Mouse (Mus musculus) kidney, embryonic 14.5 days (tissue): ENCODE data around the gene Acsl5. TPM values are rescaled to one million over a fixed set of nuclear protein-coding genes. Genes with fewer than 3 reads are reported as not detected.

Experiments
- ATAC-seq: fragments of 200-750 bp; cut with Nextera tagmentation; 2 replicates; pipeline ENCODE4 v1.8.0; 2017; ENCODE audit warnings: moderate number of reproducible peaks, mild to moderate bottlenecking, moderate TSS enrichment, moderate library complexity; ENCODE audit not compliant: low FRiP score, low TSS enrichment
- H3K27ac ChIP-seq: fragments of 300-500 bp; sonication (generic); 2 replicates; pipeline ENCODE4 v1.5.1; 2014; ENCODE audit warnings: low read depth, mild to moderate bottlenecking, low read length, moderate library complexity, mixed read lengths
- H3K27me3 ChIP-seq: fragments of 300-500 bp; sonication (generic); 2 replicates; pipeline ENCODE4 v1.6.1; 2014; ENCODE audit warnings: mild to moderate bottlenecking, low read length; ENCODE audit not compliant: control insufficient read depth, insufficient read depth
- H3K36me3 ChIP-seq: fragments of 300-500 bp; sonication (generic); 2 replicates; pipeline ENCODE4 v1.6.1; 2014; ENCODE audit warnings: low read length, mixed read lengths; ENCODE audit not compliant: control insufficient read depth, insufficient read depth
- H3K4me1 ChIP-seq: fragments of 300-500 bp; sonication (generic); 2 replicates; pipeline ENCODE4 v1.6.1; 2014; ENCODE audit warnings: low read length, mixed read lengths; ENCODE audit not compliant: control insufficient read depth, insufficient read depth
- H3K4me2 ChIP-seq: fragments of 300-500 bp; sonication (generic); replicated peaks from 2 replicates; pipeline ENCODE4 v1.6.1; 2014; ENCODE audit warnings: low read depth, mild to moderate bottlenecking, low read length
- H3K4me3 ChIP-seq: fragments of 300-500 bp; sonication (generic); 2 replicates; pipeline ENCODE4 v1.5.1; 2014; ENCODE audit warnings: mild to moderate bottlenecking, low read length
- H3K9ac ChIP-seq: fragments of 300-500 bp; sonication (generic); 2 replicates; pipeline ENCODE4 v1.6.1; 2014; ENCODE audit warnings: low read depth, mild to moderate bottlenecking, low read length, moderate library complexity
- H3K9me3 ChIP-seq: fragments of 300-500 bp; sonication (generic); 2 replicates; pipeline ENCODE4 v1.6.1; 2016; ENCODE audit warnings: low read length; ENCODE audit not compliant: control insufficient read depth
- WGBS: fragments of 180-500 bp; shearing (Covaris S2); extraction: QIAGEN DNeasy Blood & Tissue Kit; methylation state at CpG from one replicate; pipeline ENCODE4 v1.1.7; 2014; 5-methylcytosine and 5-hydroxymethylcytosine counted together
- polyA plus RNA-seq: library from polyadenylated mRNA; unstranded; fragments of >200 nt; fragmentation: Nextera tagmentation; extraction: Ambion mirVana; gene quantifications from 2 replicates; pipeline ENCODE4 v1.2.1, GENCODE M21; 2014

Acsl5 gene
- polyA plus RNA-seq, 1 experiment from 2014 or later = 38.1 TPM

DNA sequence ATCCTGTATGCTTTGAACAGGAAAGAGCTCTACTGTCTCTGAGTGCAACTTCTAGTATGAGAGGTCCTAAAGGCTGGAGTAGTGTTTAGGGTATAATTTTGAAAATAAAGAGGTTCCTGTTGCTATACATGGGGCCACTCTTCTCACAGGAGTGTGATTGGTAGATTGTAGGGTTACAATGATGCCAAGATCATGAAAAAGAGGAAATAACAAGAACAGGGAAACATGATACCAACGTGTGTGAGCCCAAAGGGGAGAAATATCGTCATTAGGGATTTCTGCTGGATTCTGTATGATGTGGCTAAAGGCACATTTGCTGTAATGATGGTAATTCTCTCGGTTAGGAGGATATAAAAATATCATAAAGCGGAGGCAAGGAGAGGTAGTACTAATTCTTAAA, 34.3 kb downstream of the Acsl5 start:
- ATAC-seq = no peak
- Histone ChIP-seq H3K4me1 (no peaks in the 10 kb centered on the region), H3K27me3 (no peaks in the 10 kb centered on the region), H3K9ac (no peak overlapping the region), H3K27ac (no peak overlapping the region), H3K4me2 (no peak overlapping the region), H3K4me3 (no peak overlapping the region), H3K36me3 (peaks cover 23% of the 10 kb centered on the region), H3K9me3 (no peaks in the 10 kb centered on the region)
- 86% methylated on average over 4 of the region's 4 CpGs for WGBS

DNA sequence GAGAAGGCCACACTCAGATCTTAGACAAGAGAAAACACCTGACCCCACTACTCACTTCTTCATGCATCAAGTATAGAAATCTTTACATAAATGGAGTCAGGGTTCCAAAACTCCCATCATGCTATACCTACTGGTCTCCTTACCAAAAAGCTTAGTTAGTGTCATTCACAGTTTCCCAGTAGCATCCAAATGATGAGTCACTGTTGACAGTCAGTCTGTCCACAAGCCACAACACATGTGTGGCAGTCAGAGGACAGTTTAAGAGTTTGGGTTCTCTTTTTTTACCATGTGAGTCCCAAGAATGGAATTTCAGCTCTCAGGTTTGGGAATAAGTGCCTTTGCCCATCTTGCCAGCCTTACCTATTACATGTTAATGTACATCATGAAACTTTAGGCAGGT, 37.2 kb downstream of the Acsl5 start:
- no peak for ATAC-seq
- Histone ChIP-seq H3K4me2 (no peak overlapping the region), H3K27me3 (no peaks in the 10 kb centered on the region), H3K9me3 (no peaks in the 10 kb centered on the region), H3K4me3 (no peak overlapping the region), H3K36me3 (peaks cover 20% of the 10 kb centered on the region), H3K9ac (no peak overlapping the region), H3K4me1 (no peaks in the 10 kb centered on the region), H3K27ac (no peak overlapping the region)

DNA sequence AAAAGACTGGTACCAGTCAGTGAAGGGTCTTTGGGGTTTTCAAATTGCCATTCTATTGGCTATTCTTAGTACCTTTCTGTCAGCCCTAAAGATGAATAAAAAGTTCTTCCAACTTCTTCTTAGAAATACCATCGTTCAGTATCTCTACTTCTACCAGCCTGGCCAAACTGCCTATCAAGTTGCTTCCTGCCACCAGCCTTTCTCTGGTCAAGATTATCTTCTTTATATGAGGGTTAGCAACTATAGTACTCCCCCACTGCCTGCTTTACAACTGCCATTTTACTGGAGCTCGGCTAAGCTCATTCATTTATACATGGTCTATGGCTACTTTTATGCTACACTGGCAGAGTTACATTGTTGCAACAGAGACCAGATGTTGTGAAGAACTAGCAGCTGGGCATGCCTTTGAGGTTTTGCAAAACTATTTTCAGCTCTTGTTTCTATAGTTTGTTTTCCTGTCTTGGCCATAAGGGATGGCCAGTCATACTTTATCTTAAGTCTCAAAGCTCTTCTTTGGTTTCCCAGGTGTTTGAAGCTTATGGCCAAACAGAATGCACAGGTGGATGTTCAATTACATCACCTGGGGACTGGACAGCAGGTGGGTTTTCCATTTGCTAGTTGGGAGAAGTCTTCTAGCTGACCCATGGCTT, 39.0 kb downstream of the Acsl5 start:
- H3K4me3 ChIP-seq = no peak overlapping the region
- no peaks in the 10 kb centered on the region for H3K4me1 ChIP-seq
- H3K27ac ChIP-seq = no peak overlapping the region
- no peak overlapping the region for H3K9ac ChIP-seq
- H3K27me3 ChIP-seq = no peaks in the 10 kb centered on the region
- no peak for ATAC-seq
- peaks cover 33% of the 10 kb centered on the region for H3K36me3 ChIP-seq
- H3K9me3 ChIP-seq = no peaks in the 10 kb centered on the region
- 86% methylated on average over 2 of the region's 2 CpGs for WGBS
- H3K4me2 ChIP-seq = no peak overlapping the region

DNA sequence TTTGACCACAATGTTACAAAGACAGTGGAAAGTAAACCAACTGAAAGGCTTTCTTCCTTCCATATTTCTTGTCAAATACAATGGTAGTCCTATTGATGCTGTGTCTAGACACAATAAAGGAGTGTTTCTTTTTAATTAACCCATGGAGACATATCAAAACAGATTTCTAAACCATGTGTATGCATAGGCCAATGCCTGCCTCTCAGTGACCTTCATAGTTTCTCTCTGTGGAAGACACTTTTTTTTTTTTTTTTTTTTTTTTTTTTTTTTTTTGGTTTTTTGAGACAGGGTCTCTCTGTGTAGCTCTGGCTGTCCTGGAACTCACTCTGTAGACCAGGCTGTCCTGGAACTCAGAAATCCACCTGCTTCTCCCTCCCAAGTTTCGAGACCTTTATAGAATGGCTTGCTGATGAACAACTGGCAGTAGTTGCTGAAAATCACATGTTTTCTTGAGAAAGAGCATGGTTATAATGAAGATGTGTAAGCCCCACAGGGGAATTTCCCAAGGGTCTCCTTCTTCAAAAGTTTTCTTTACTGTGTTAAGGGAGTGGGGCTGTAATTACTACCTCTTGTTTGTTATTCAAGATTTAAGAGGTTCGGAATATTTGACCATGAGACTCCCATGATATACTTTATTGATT, 40.6 kb downstream of the Acsl5 start:
- Histone ChIP-seq H3K27ac (no peak overlapping the region), H3K4me2 (no peak overlapping the region), H3K36me3 (peaks cover 48% of the 10 kb centered on the region), H3K27me3 (no peaks in the 10 kb centered on the region), H3K9me3 (no peaks in the 10 kb centered on the region), H3K4me3 (no peak overlapping the region), H3K4me1 (no peaks in the 10 kb centered on the region), H3K9ac (no peak overlapping the region)
- WGBS = 94% methylated on average over 2 of the region's 2 CpGs
- no peak for ATAC-seq

DNA sequence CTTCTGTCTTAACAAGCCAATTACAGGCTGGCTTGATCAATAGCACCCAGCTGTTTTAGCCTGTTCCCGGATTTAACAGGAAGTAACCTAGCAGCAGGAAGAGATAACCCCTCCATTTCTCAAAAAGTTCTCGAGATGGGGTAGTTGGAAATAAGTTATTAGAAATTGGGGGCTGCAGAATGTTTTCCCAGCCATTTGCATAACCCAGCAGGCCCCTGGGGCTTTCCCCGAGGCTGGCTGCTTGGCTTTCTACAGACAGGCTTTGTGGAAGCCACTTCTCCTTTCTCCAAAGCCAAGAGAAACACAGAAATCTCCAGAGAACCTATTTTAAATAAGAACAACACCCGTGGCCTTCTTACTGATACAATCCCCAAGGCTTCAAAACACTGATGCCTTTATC, 41.4 kb downstream of the Acsl5 start:
- 49% methylated on average over 4 of the region's 4 CpGs for WGBS
- H3K4me2 ChIP-seq = no peak overlapping the region
- H3K27me3 ChIP-seq = no peaks in the 10 kb centered on the region
- no peak overlapping the region for H3K9ac ChIP-seq
- H3K36me3 ChIP-seq = peaks cover 51% of the 10 kb centered on the region
- no peak for ATAC-seq
- no peak overlapping the region for H3K4me3 ChIP-seq
- no peaks in the 10 kb centered on the region for H3K9me3 ChIP-seq
- no peak overlapping the region for H3K27ac ChIP-seq
- H3K4me1 ChIP-seq = no peaks in the 10 kb centered on the region

DNA sequence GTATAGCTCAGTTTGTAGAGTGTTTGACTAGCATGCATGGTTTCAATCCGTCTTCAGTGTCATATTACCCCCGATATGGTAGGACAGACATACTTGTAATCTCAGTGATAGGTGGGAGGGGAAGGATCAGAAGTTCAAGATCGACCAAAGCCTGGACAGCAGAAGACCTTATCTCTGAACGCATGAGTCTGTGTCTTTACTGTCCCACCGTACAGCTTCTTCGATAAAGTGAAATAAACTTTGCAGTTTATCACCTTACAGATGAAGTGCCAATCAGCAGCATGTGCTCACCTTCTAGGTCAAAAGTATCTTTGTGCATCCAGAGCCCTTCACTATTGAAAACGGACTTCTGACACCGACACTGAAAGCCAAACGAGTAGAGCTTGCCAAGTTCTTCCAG, 43.3 kb downstream of the Acsl5 start:
- Histone ChIP-seq H3K9ac (no peak overlapping the region), H3K36me3 (peaks cover 52% of the 10 kb centered on the region), H3K4me1 (no peaks in the 10 kb centered on the region), H3K27me3 (no peaks in the 10 kb centered on the region), H3K4me2 (no peak overlapping the region), H3K27ac (no peak overlapping the region), H3K4me3 (no peak overlapping the region), H3K9me3 (no peaks in the 10 kb centered on the region)
- 91% methylated on average over 9 of the region's 9 CpGs for WGBS
- no peak for ATAC-seq

DNA sequence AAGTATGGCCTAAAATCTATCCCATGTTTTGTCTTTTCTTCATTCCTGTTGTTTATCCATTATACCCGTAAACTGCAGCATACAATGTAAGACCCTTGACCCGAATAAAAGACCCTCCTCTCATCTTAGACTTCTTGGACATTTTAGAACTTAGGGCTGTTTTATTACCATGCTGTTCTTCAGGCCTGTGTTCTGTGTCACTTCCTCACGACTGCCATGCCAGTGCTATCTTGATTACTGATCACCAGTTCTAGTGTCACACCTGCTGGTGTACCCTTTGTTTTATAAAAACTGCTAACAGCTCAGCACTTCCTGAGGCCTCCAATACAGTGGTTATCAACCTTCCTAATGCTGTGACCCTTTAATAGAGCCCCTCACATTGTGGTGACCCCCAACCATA, 43.8 kb downstream of the Acsl5 start:
- Histone ChIP-seq H3K4me1 (no peaks in the 10 kb centered on the region), H3K36me3 (peaks cover 57% of the 10 kb centered on the region), H3K9ac (no peak overlapping the region), H3K4me3 (no peak overlapping the region), H3K9me3 (no peaks in the 10 kb centered on the region), H3K4me2 (no peak overlapping the region), H3K27ac (no peak overlapping the region), H3K27me3 (no peaks in the 10 kb centered on the region)
- ATAC-seq = no peak
- 80% methylated on average over 3 of the region's 3 CpGs for WGBS

DNA sequence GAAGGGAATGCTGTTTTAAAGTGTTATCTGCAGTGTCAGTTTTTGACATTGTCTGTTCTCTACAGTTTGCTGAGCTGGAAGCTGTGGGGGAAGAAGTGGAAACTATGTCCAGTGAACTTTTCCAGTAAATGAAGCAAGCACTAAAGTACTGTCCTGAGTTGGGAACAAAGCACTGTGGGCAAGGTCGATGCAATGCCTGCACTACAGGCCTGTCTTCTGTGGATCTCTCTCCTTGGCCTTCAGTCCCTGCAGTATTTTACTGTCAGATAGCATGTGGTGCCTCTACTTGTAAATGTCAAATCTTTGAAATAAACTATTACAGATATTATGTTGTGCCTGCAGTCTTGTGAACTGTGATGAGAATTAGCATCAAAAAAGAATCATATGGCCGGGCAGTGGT, 44.6 kb downstream of the Acsl5 start:
- Histone ChIP-seq H3K4me2 (no peak overlapping the region), H3K36me3 (peaks cover 64% of the 10 kb centered on the region), H3K27me3 (no peaks in the 10 kb centered on the region), H3K27ac (no peak overlapping the region), H3K4me3 (no peak overlapping the region), H3K4me1 (no peaks in the 10 kb centered on the region), H3K9me3 (no peaks in the 10 kb centered on the region), H3K9ac (no peak overlapping the region)
- WGBS = 93% methylated on average over 2 of the region's 2 CpGs
- no peak for ATAC-seq

DNA sequence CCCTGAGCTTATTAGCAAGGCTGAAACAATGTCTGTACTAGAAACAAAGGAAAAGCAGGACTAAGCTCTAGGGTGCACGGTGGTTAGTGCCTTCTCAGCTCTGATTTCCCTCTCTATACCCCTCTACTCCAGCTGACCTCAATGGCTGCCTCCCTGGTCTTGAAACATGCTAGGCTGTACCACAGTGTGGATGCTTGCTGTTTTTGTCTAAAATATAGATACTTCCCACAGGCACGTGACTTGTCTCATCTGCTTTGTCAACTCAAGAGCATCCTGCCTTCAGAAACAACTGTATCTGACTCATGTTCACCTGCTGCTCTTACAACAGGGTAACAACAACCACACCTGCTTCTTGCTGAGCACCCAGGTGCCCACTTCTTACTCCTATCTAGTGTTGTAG, 45.8 kb downstream of the Acsl5 start:
- Histone ChIP-seq H3K27ac (no peak overlapping the region), H3K9ac (no peak overlapping the region), H3K9me3 (no peaks in the 10 kb centered on the region), H3K27me3 (no peaks in the 10 kb centered on the region), H3K4me2 (no peak overlapping the region), H3K4me1 (no peaks in the 10 kb centered on the region), H3K36me3 (peaks cover 76% of the 10 kb centered on the region), H3K4me3 (no peak overlapping the region)
- no peak for ATAC-seq
- 93% methylated on average over 2 of the region's 2 CpGs for WGBS
